Mouse (Mus musculus) stomach, postnatal 0 days (tissue): ENCODE results near the gene Pde9a.

Experiments used
- CTCF ChIP-seq: IDR thresholded peaks from 2 replicates; pipeline ENCODE4 v1.5.1; 2016; ENCODE audit warnings: antibody characterized with exemption, low read depth, mild to moderate bottlenecking, moderate library complexity
- EP300 ChIP-seq: optimal IDR thresholded peaks from 2 replicates; pipeline ENCODE3; 2016; ENCODE audit warnings: antibody characterized with exemption

- TF ChIP-seq CTCF (no peak), EP300 (no peak)
These were observed 20.3 kb upstream of the Pde9a start for GRCm38 (mm10) chr17:31365586-31366166.
